Mouse (Mus musculus): ENCODE results near the gene Tesk1.

GRCm38 (mm10) chr4:43432832-43433231 lies 8.9 kb upstream of the Tesk1 start:
- no peak for TF ChIP-seq CTCF (IDR thresholded peaks at IDR 0.05; ENCODE audit: low read depth, low read length)
- TF ChIP-seq POLR2A (IDR thresholded peaks at IDR 0.05; ENCODE audit: borderline replicate concordance, low read depth, low read length) = no peak

Data from bone marrow macrophage, adult 2 months (primary cell).